Mouse (Mus musculus) small intestine, adult 2 months (tissue): Measurements from ENCODE around the gene Dennd1c. TPM values are rescaled to one million over a fixed set of nuclear protein-coding genes. Genes with fewer than 3 reads are reported as not detected.

ENCODE experiments used
- H3K27ac ChIP-seq: fragments of 200-500 bp; 2 replicates; pipeline ENCODE4 v1.5.1; 2012; ENCODE audit warnings: low read depth, low read length, control low read depth, inconsistent platforms; ENCODE audit not compliant: insufficient read depth
- H3K27me3 ChIP-seq: fragments of 200-500 bp; 2 replicates; pipeline ENCODE4 v1.6.1; 2012; ENCODE audit warnings: mild to moderate bottlenecking, moderate library complexity, low read length, inconsistent platforms; ENCODE audit not compliant: control insufficient read depth, insufficient read depth
- H3K36me3 ChIP-seq: fragments of 200-500 bp; 2 replicates; pipeline ENCODE4 v1.6.1; 2012; ENCODE audit warnings: mild to moderate bottlenecking, low read length, control low read depth, inconsistent platforms; ENCODE audit not compliant: control insufficient read depth, insufficient read depth
- H3K4me1 ChIP-seq: fragments of 200-500 bp; 2 replicates; pipeline ENCODE4 v1.6.1; 2012; ENCODE audit warnings: low read length, inconsistent platforms, mixed read lengths; ENCODE audit not compliant: control insufficient read depth, insufficient read depth, insufficient read length
- H3K4me3 ChIP-seq: fragments of 200-500 bp; 2 replicates; pipeline ENCODE4 v1.5.1; 2012; ENCODE audit warnings: low read depth, mild to moderate bottlenecking, control low read depth, inconsistent platforms, low read length, moderate library complexity
- CTCF ChIP-seq: fragments of 200-500 bp; IDR thresholded peaks from 2 replicates; pipeline ENCODE4 v1.5.1; 2012; ENCODE audit warnings: low read depth, mild to moderate bottlenecking, control low read depth, inconsistent platforms, low read length, moderate library complexity, mixed read lengths; ENCODE audit not compliant: insufficient replicate concordance, insufficient read length; ENCODE audit errors: extremely low read depth
- POLR2A ChIP-seq: fragments of 200-500 bp; IDR thresholded peaks from 2 replicates; pipeline ENCODE4 v1.6.1; 2012; ENCODE audit warnings: low read depth, mild to moderate bottlenecking, control low read depth, inconsistent platforms, low read length, moderate library complexity
- WGBS: fragments of 180-500 bp; shearing (Covaris S2); methylation state at CpG from one replicate; pipeline ENCODE4 v1.1.7; 2018; 5-methylcytosine and 5-hydroxymethylcytosine counted together
- polyA plus RNA-seq: library from polyadenylated mRNA; depleted of rRNA; stranded (reverse); fragments of >200 nt; gene quantifications from 2 replicates; pipeline ENCODE4 v1.2.3, GENCODE M21; 2012

Gene Dennd1c
- polyA plus RNA-seq, 1 experiment: 13.6 TPM

GRCm38 (mm10) chr17:57105181-57106034 is 27.1 kb upstream of the Dennd1c start, which contains the start of gene Tnfsf9:
Gene Tnfsf9 (plus strand): TSS chr17:57105325.
- H3K27ac ChIP-seq: no peak within 1 kb of the TSS
- H3K27me3 ChIP-seq: no peaks in the 10 kb centered on the region
- under 1% methylated on average over 60 of the region's 61 CpGs for WGBS

GRCm38 (mm10) chr17:57104496-57104895 is 26.2 kb upstream of the Dennd1c start:
- no peak overlapping the region for H3K27ac ChIP-seq
- TF ChIP-seq POLR2A (no peak), CTCF (no peak)
- H3K4me3 ChIP-seq: no peak overlapping the region
- H3K36me3 ChIP-seq: no peaks in the 10 kb centered on the region
- H3K4me1 ChIP-seq: peaks cover 4% of the 10 kb centered on the region; the same call in 1 of the 2 replicates
- no peaks in the 10 kb centered on the region for H3K27me3 ChIP-seq
- WGBS: 50% methylated on average over 4 of the region's 4 CpGs

More at GRCm38 (mm10) chr17:57105181-57106034, 27.1 kb upstream of the Dennd1c start, which contains the start of gene Tnfsf9:
- H3K4me3 ChIP-seq: peak within 1 kb of the TSS; percentile 71
- peaks cover 4% of the 10 kb centered on the region; the same call in 1 of the 2 replicates for H3K4me1 ChIP-seq
- H3K36me3 ChIP-seq: no peaks in the 10 kb centered on the region
- TF ChIP-seq CTCF (no peak), POLR2A (no peak; the same call in 1 of the 2 replicates)

- TF ChIP-seq POLR2A (no peak), CTCF (no peak)
- no peaks in the 10 kb centered on the region for H3K36me3 ChIP-seq
- 80% methylated on average over 2 of the region's 2 CpGs for WGBS
- H3K27me3 ChIP-seq: no peaks in the 10 kb centered on the region
- H3K4me3 ChIP-seq: no peak overlapping the region
- H3K27ac ChIP-seq: no peak overlapping the region
- peaks cover 4% of the 10 kb centered on the region; the same call in 1 of the 2 replicates for H3K4me1 ChIP-seq
Measured at GRCm38 (mm10) chr17:57102276-57102675, 24.0 kb upstream of the Dennd1c start.

GRCm38 (mm10) chr17:57099629-57100325 is 21.5 kb upstream of the Dennd1c start:
- TF ChIP-seq POLR2A: no peak
- TF ChIP-seq CTCF: no peak
- Histone ChIP-seq H3K4me3 (no peak overlapping the region), H3K27me3 (no peaks in the 10 kb centered on the region), H3K4me1 (peaks cover 8% of the 10 kb centered on the region; the same call in 1 of the 2 replicates), H3K27ac (no peak overlapping the region), H3K36me3 (no peaks in the 10 kb centered on the region)
- WGBS: 30% methylated on average over 10 of the region's 10 CpGs

- Histone ChIP-seq H3K36me3 (no peaks in the 10 kb centered on the region), H3K27ac (no peak overlapping the region), H3K4me1 (peaks cover 7% of the 10 kb centered on the region; the same call in 1 of the 2 replicates), H3K4me3 (no peak overlapping the region), H3K27me3 (no peaks in the 10 kb centered on the region)
- 61% methylated on average over 5 of the region's 5 CpGs for WGBS
- no peak for TF ChIP-seq POLR2A
- TF ChIP-seq CTCF: no peak
Measured at GRCm38 (mm10) chr17:57098321-57098720, 20.0 kb upstream of the Dennd1c start.

- no peaks in the 10 kb centered on the region for H3K27me3 ChIP-seq
- WGBS: 1% methylated on average over 11 of the region's 11 CpGs
- peak; percentile 95 for TF ChIP-seq CTCF
- no peak for TF ChIP-seq POLR2A
- no peak overlapping the region for H3K27ac ChIP-seq
- H3K4me3 ChIP-seq: peak overlapping the region; percentile 61
- H3K36me3 ChIP-seq: no peaks in the 10 kb centered on the region
- peaks cover 8% of the 10 kb centered on the region; the same call in 1 of the 2 replicates for H3K4me1 ChIP-seq
Measured at GRCm38 (mm10) chr17:57096623-57096920, 18.3 kb upstream of the Dennd1c start.
